In genomic region chr9:72925935-72926258, GRCm38 (mm10) we compare ENCODE assay signal across 10 mouse cellular contexts. TPM values are rescaled to one million over a fixed set of nuclear protein-coding genes. Genes with fewer than 3 reads are reported as not detected.
DNase-seq lines count a peak whose midpoint lies in the region; ATAC-seq and TF ChIP-seq lines count a peak whose summit lies in the region.
"Had no signal": no experiment of that assay in that cellular context is flagged by ENCODE, and none has a peak within 500 bp of the region (broad histone marks: within the 10 kb centered on the region; RNA-seq: fewer than 3 reads in every experiment).

No protein-coding gene starts in this region.

- WGBS in kidney, embryonic 14.5 days, result under 1% methylated on average over 20 of the region's 20 CpGs
- WGBS in hindbrain, embryonic 11.5 days, result 2% methylated on average over 20 of the region's 20 CpGs
- WGBS in midbrain, embryonic 11.5 days, result 1% methylated on average over 20 of the region's 20 CpGs

- no peak for DNase-seq in kidney, adult 18-20 months
- no peak for DNase-seq in hindbrain, embryonic 11.5 days (ENCODE audit: low spot score)
- no peak for DNase-seq in midbrain, embryonic 11.5 days (ENCODE audit: low spot score, missing footprints)
- no peak for DNase-seq in frontal cortex, postnatal 10 days (ENCODE audit: low spot score in 2 of 2)
- no peak for DNase-seq in frontal cortex, postnatal 14 days (ENCODE audit: low spot score in 2 of 2)

- TF ChIP-seq CTCF in cortical plate, adult 2 months (IDR thresholded peaks at IDR 0.05; ENCODE audit: extremely low read depth, insufficient read depth, low read length), result no peak

- no peak; the same call in none of the 2 replicates for ATAC-seq in kidney, embryonic 14.5 days (ENCODE audit: low FRiP score, low TSS enrichment)
- ATAC-seq in hindbrain, embryonic 11.5 days (ENCODE audit: low FRiP score), result peak; percentile 77
- peak; percentile 75; the same call in 1 of the 2 replicates for ATAC-seq in midbrain, embryonic 11.5 days (ENCODE audit: low FRiP score)
- no peak for ATAC-seq in megakaryocyte-erythroid progenitor cell, adult 5-6 weeks (replicated peaks; ENCODE audit: low FRiP score, low TSS enrichment, poor library complexity, severe bottlenecking)

- no peaks in the 10 kb centered on the region; the same call in 1 of the 2 replicates for H3K36me3 ChIP-seq in kidney, embryonic 14.5 days (ENCODE audit: control insufficient read depth, insufficient read depth, low read length)
- no peaks in the 10 kb centered on the region for H3K36me3 ChIP-seq in hindbrain, embryonic 11.5 days (ENCODE audit: control insufficient read depth, insufficient read depth, low read length)
- no peaks in the 10 kb centered on the region for H3K36me3 ChIP-seq in midbrain, embryonic 11.5 days (ENCODE audit: control insufficient read depth, insufficient read depth, low read length)

- peak overlapping the region; percentile 93 for H3K9ac ChIP-seq in kidney, embryonic 14.5 days (ENCODE audit: low read depth, low read length)
- peak overlapping the region; percentile 96 for H3K9ac ChIP-seq in hindbrain, embryonic 11.5 days (ENCODE audit: low read depth, low read length)
- peak overlapping the region; percentile 95 for H3K9ac ChIP-seq in midbrain, embryonic 11.5 days (ENCODE audit: low read length)

- H3K4me3 ChIP-seq in kidney, embryonic 14.5 days (ENCODE audit: low read length), result peak overlapping the region; percentile 52
- peak overlapping the region; percentile 88 for H3K4me3 ChIP-seq in cortical plate, adult 2 months (ENCODE audit: insufficient read depth, low read length)
- H3K4me3 ChIP-seq in hindbrain, embryonic 11.5 days (ENCODE audit: low read depth, low read length), result peak overlapping the region; percentile 78
- peak overlapping the region; percentile 73 for H3K4me3 ChIP-seq in midbrain, embryonic 11.5 days (ENCODE audit: low read depth, low read length)

- no peak for TF ChIP-seq POLR2A in cortical plate, adult 2 months (IDR thresholded peaks at IDR 0.05; ENCODE audit: extremely low read depth, insufficient read depth, low read length)

- no peaks in the 10 kb centered on the region for H3K9me3 ChIP-seq in kidney, embryonic 14.5 days (ENCODE audit: control insufficient read depth, low read length)
- H3K9me3 ChIP-seq in hindbrain, embryonic 11.5 days (ENCODE audit: control insufficient read depth, low read length), result no peaks in the 10 kb centered on the region
- no peaks in the 10 kb centered on the region for H3K9me3 ChIP-seq in midbrain, embryonic 11.5 days (ENCODE audit: control insufficient read depth, low read length)

- peaks cover 5% of the 10 kb centered on the region; the same call in 1 of the 2 replicates for H3K4me1 ChIP-seq in kidney, embryonic 14.5 days (ENCODE audit: control insufficient read depth, insufficient read depth, low read length)
- H3K4me1 ChIP-seq in cortical plate, adult 2 months (ENCODE audit: control insufficient read depth, insufficient read depth, low read length), result no peaks in the 10 kb centered on the region
- H3K4me1 ChIP-seq in hindbrain, embryonic 11.5 days (replicated peaks; ENCODE audit: control insufficient read depth, insufficient read depth, low read length), result peaks cover 3% of the 10 kb centered on the region; the same call in 1 of the 2 replicates
- peaks cover 9% of the 10 kb centered on the region; the same call in 1 of the 2 replicates for H3K4me1 ChIP-seq in midbrain, embryonic 11.5 days (ENCODE audit: control insufficient read depth, insufficient read depth, low read length)

- no peaks in the 10 kb centered on the region for H3K27me3 ChIP-seq in kidney, embryonic 14.5 days (ENCODE audit: control insufficient read depth, insufficient read depth, low read length)
- H3K27me3 ChIP-seq in hindbrain, embryonic 11.5 days (ENCODE audit: control insufficient read depth, insufficient read depth, low read length), result no peaks in the 10 kb centered on the region
- no peaks in the 10 kb centered on the region for H3K27me3 ChIP-seq in midbrain, embryonic 11.5 days (ENCODE audit: control insufficient read depth, insufficient read depth, low read length)

- peak overlapping the region; percentile 40 for H3K27ac ChIP-seq in kidney, embryonic 14.5 days (ENCODE audit: low read depth, low read length)
- H3K27ac ChIP-seq in cortical plate, adult 2 months (ENCODE audit: insufficient read depth, low read length), result peak overlapping the region; percentile 79
- H3K27ac ChIP-seq in hindbrain, embryonic 11.5 days (ENCODE audit: low read depth, low read length), result peak overlapping the region; percentile 79
- H3K27ac ChIP-seq in midbrain, embryonic 11.5 days (ENCODE audit: low read depth, low read length), result peak overlapping the region; percentile 69

- peak overlapping the region; percentile 95 for H3K4me2 ChIP-seq in kidney, embryonic 14.5 days (replicated peaks; ENCODE audit: low read depth, low read length)
- H3K4me2 ChIP-seq in hindbrain, embryonic 11.5 days (replicated peaks; ENCODE audit: low read depth, low read length), result peak overlapping the region; percentile 94
- peak overlapping the region; percentile 94 for H3K4me2 ChIP-seq in midbrain, embryonic 11.5 days

RNA-seq across cellular contexts. Expression of gene Pygo1, which starts 0.5 kb away (rescaled TPM):
- 5.4 and 7.2 TPM in 2 replicates for polyA plus RNA-seq in kidney, embryonic 14.5 days (2014; fragmentation: Nextera tagmentation; extraction: Ambion mirVana)
- polyA plus RNA-seq in cortical plate, adult 2 months (2012; rRNA removed), result 7.7 and 8.5 TPM in 2 replicates
- 11.5 and 12.4 TPM in 2 replicates for polyA plus RNA-seq in hindbrain, embryonic 11.5 days (2014; fragmentation: Nextera tagmentation; extraction: Ambion mirVana)
- polyA plus RNA-seq in midbrain, embryonic 11.5 days (2014; fragmentation: Nextera tagmentation; extraction: Ambion mirVana), result 10.1 and 10.8 TPM in 2 replicates
- total RNA-seq in megakaryocyte-erythroid progenitor cell, adult 5-6 weeks (2014; fragmentation: Nextera tagmentation), result not detected in 2 replicates
- not detected in 2 replicates for total RNA-seq in megakaryocyte-erythroid progenitor cell, adult 5-6 weeks (2017)
- total RNA-seq: common myeloid progenitor, adult 5-6 weeks; MEL had no signal

RNA-seq across cellular contexts. Expression of gene Dyx1c1, which starts 32.7 kb away (rescaled TPM):
- 1.8 and 2.1 TPM in 2 replicates for polyA plus RNA-seq in kidney, embryonic 14.5 days (2014; fragmentation: Nextera tagmentation; extraction: Ambion mirVana)
- 1.7 and 2.0 TPM in 2 replicates for polyA plus RNA-seq in cortical plate, adult 2 months (2012; rRNA removed)
- 3.0 and 3.8 TPM in 2 replicates for polyA plus RNA-seq in hindbrain, embryonic 11.5 days (2014; fragmentation: Nextera tagmentation; extraction: Ambion mirVana)
- polyA plus RNA-seq in midbrain, embryonic 11.5 days (2014; fragmentation: Nextera tagmentation; extraction: Ambion mirVana), result 2.2 and 2.6 TPM in 2 replicates
- total RNA-seq in megakaryocyte-erythroid progenitor cell, adult 5-6 weeks (2014; fragmentation: Nextera tagmentation), result not detected in 2 replicates
- 1.3 TPM in 1 of 2 replicates, not detected in the other for total RNA-seq in megakaryocyte-erythroid progenitor cell, adult 5-6 weeks (2017)

RNA-seq across cellular contexts. Expression of gene Gm44503, which starts 32.8 kb away (rescaled TPM):
- polyA plus RNA-seq in kidney, embryonic 14.5 days (2014; fragmentation: Nextera tagmentation; extraction: Ambion mirVana), result not detected in 2 replicates
- not detected in 2 replicates for polyA plus RNA-seq in cortical plate, adult 2 months (2012; rRNA removed)
- polyA plus RNA-seq in hindbrain, embryonic 11.5 days (2014; fragmentation: Nextera tagmentation; extraction: Ambion mirVana), result 0.37 TPM in 1 of 2 replicates, not detected in the other
- polyA plus RNA-seq in midbrain, embryonic 11.5 days (2014; fragmentation: Nextera tagmentation; extraction: Ambion mirVana), result not detected in 2 replicates
- 2.7 TPM in 1 of 2 replicates, not detected in the other for total RNA-seq in megakaryocyte-erythroid progenitor cell, adult 5-6 weeks (2014; fragmentation: Nextera tagmentation)
- total RNA-seq in megakaryocyte-erythroid progenitor cell, adult 5-6 weeks (2017), result 1.8 TPM in 1 of 2 replicates, not detected in the other
- total RNA-seq: MEL had no signal

RNA-seq across cellular contexts. Expression of gene Ccpg1os, which starts 59.3 kb away (rescaled TPM):
- 19.3 and 27.5 TPM in 2 replicates for polyA plus RNA-seq in kidney, embryonic 14.5 days (2014; fragmentation: Nextera tagmentation; extraction: Ambion mirVana)
- polyA plus RNA-seq in cortical plate, adult 2 months (2012; rRNA removed), result 16.6 and 18.3 TPM in 2 replicates
- polyA plus RNA-seq in hindbrain, embryonic 11.5 days (2014; fragmentation: Nextera tagmentation; extraction: Ambion mirVana), result 26.3 and 28.1 TPM in 2 replicates
- polyA plus RNA-seq in midbrain, embryonic 11.5 days (2014; fragmentation: Nextera tagmentation; extraction: Ambion mirVana), result 22.4 and 22.9 TPM in 2 replicates
- 9.5 and 9.9 TPM in 2 replicates for total RNA-seq in megakaryocyte-erythroid progenitor cell, adult 5-6 weeks (2014; fragmentation: Nextera tagmentation)
- total RNA-seq in megakaryocyte-erythroid progenitor cell, adult 5-6 weeks (2017), result 7.6 and 8.1 TPM in 2 replicates

RNA-seq across cellular contexts. Expression of gene Ccpg1, which starts 59.3 kb away (rescaled TPM):
- 17.1 and 29.7 TPM in 2 replicates for polyA plus RNA-seq in kidney, embryonic 14.5 days (2014; fragmentation: Nextera tagmentation; extraction: Ambion mirVana)
- polyA plus RNA-seq in cortical plate, adult 2 months (2012; rRNA removed), result 70.8 and 81.8 TPM in 2 replicates
- polyA plus RNA-seq in hindbrain, embryonic 11.5 days (2014; fragmentation: Nextera tagmentation; extraction: Ambion mirVana), result 31.2 and 33.6 TPM in 2 replicates
- 24.9 and 26.9 TPM in 2 replicates for polyA plus RNA-seq in midbrain, embryonic 11.5 days (2014; fragmentation: Nextera tagmentation; extraction: Ambion mirVana)
- total RNA-seq in megakaryocyte-erythroid progenitor cell, adult 5-6 weeks (2014; fragmentation: Nextera tagmentation), result 5.6 and 6.8 TPM in 2 replicates
- total RNA-seq in megakaryocyte-erythroid progenitor cell, adult 5-6 weeks (2017), result 19.4 and 28.5 TPM in 2 replicates

Comparison
In these comparisons a context has a peak if more than half of its experiments do, and no peak if none do; other contexts are left out.
1. ATAC-seq: peak in hindbrain, embryonic 11.5 days (single experiment) and midbrain, embryonic 11.5 days (single experiment); none in kidney, embryonic 14.5 days (single experiment) and megakaryocyte-erythroid progenitor cell, adult 5-6 weeks (single experiment).
2. Peak in every context shown above with its lines, with median percentiles within 50 percentile points of each other: H3K27ac ChIP-seq, H3K4me2 ChIP-seq, H3K4me3 ChIP-seq and H3K9ac ChIP-seq.